Mouse (Mus musculus) thymus, adult 18-20 months (tissue): ENCODE data around the gene Slco2a1.

Experiments
- DNase-seq, 2 experiments: peaks; one replicate each; pipeline ENCODE4 v3.0.0; 2022; ENCODE audit warnings: mixed read lengths in 2 of 2

The Slco2a1 gene

DNA sequence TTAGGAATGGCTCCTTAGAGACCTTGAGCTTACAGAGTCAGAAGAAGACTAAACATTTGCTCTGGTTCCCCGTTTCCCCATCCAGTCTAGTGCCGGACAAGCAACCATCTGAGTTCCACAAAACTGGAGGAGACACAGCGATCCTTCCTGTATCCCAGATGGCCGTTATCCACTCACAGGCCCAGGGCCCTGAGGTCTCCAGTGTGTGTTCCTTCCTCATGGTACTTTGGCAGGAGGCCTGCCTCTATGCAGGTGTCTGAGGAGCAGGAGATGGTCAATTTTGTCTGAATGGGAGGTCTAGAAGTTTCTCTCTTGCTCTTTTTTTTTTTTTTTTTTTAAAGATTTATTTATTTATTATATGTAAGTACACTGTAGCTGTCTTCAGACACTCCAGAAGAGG lies 136.2 kb downstream of the Slco2a1 start:
- no peak for DNase-seq

DNA sequence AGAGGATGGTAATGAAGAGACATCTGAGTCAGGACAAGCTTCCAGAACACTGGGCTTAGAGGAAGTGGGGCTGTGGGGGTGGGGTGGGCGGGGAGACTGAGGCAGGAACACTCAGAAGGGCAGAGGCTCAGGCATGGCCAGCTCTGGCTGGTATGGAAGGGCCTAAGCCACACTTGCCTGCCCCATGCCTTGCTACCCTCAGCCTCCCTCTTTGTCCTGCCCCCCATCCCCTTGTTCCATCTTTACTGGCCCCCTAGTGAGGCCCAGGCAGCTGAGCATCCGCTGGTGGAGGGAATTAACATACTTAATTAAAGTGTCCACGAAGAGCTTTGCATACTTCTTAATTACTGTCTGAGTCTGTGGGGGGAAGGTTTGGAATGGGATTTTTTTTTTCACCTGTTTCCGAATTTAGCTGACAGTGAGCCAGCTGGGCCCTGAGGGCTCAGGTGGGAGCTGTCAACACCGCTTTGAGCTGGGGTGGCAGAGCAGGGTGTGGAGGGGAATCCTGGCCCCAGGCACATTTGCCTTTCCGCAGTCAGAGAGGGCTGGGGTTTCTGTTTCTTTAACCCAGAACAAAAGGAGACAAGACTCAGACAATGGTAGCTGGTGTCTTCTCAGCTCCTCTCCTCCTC lies 145.1 kb downstream of the Slco2a1 start:
- DNase-seq = no peak

DNA sequence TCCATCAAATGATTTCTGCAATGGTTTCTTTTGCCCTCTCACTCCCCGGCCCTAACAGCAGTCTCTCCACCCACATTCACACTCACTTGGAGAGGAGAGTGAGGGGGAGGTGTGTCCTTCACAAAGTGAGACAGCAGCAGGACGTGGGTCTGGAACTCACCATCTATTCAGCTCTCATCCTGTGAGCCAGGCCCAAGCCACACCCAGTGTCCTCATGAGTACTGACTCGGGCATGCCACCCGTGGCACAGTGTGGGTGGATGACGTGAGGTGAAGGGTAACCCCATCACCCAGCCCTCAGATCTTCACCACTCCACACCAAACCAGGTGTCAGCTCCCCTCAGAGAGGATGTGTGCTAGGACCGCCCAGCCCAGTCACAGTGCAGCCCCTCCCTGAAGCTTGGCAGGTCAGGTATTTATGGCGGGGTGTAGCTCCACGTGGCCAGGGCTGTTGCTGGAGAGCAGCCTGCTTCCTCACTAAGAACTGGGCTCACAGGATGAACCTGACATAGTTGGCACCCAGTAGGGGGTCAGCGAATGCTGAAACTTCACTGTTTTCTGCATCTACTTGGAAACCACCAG lies 146.0 kb downstream of the Slco2a1 start:
- no peak for DNase-seq

DNA sequence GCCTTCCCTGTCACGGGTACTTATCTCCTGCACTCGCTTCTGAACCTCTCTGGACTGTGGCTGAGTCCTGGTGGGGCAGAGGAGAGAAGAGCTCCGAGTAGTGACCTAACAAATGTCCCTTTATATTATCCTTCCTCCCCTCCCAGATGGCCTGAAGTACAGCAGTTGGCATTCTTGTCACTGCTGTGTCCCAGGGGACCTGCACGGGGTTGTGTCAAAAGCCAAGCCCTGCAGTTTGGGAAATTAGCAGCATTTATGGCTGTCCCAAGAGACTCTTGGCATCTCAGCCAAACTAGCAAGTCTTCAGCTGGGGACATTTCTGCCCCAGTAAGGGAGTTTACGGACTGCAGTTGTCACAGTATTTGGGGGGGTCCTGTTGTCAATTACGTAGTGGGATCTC lies 151.0 kb downstream of the Slco2a1 start:
- no peak for DNase-seq

DNA sequence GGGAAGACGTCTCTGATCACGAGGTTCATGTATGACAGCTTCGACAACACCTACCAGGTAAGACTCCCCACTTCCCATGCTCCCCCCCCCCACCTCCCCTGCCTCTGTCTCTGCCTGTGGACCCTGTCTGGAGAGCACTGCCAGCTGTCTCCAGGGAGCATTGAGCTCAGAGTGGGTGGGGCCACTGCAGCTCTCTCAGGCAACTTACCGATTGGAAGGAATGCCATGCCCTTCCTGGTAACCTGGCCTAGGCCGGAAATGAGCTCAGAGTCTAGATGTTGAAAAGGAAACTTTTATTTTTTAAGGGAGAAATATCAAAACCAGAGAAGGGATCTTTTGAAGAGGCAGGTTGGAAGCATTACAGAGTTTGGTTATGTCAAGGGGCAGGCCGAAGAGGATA lies 151.9 kb downstream of the Slco2a1 start:
- DNase-seq = no peak

DNA sequence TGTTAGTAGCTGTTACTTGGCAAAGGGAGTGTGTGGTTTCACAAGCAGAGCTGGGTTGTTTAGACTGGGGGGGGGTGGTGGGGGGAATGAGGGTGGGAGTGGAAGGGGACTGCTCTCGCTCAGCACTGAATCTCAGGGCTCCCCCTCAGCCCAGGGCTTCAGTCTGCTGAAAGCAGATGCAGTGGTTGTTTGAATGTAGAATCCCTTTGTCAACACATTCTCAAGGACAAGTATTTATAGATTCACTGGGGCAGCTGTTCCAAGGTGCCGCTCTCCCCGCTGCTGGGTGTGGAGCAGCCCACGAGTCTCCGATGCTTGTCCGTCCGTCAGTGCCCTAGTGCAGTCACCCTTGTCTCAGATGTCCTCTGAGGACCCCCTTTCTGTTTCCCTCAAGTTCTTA lies 152.8 kb downstream of the Slco2a1 start:
- no peak for DNase-seq

DNA sequence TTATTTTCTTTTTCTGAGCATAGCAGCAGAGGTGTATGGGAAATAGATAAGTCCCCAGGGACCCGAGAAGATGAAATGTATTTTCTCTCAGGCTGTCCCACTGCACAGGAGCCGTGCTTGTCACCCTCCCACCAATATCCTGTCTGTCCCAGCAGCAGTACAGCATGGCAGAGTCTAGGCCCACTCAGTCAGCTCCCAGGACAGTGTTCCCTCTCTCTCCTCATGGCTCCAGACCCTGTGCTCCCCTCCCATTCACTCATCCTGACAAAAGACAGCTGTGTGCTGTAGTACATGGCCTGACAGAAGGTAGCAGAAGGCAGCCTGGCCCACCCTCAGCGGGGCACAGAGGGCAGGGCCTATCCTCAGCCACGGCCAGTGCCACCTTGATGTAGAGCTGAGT lies 155.4 kb downstream of the Slco2a1 start:
- DNase-seq = no peak

DNA sequence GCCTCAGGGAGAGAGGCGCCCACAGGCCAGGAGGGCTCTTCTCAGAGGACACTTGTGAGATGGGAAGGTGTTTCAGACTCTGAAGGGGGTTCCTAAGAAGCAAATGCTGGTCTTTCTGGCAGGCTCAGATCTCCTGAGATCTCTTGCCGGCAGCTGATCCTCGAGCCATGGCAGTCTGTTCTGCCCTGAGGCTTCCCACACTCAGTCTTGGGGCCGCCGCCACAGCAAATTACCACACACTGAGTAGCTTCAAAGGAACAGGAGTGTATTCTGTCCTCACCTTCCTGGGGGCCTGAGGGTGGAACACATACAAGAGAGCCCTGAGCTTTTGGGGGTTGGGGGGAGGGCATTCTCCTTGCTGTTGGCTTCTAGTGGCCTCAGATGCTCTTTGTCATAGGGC lies 156.8 kb downstream of the Slco2a1 start:
- no peak for DNase-seq
